Mouse (Mus musculus): ENCODE measurements around the gene 2310002L09Rik. TPM values are rescaled to one million over a fixed set of nuclear protein-coding genes. Genes with fewer than 3 reads are reported as not detected.
"Not testable (repeated sequence)": the region's sequence is repeated elsewhere in the genome, so short reads cannot be mapped to it uniquely, and the experiment has no call there.

The 2310002L09Rik gene
- not detected in 2 replicates for polyA plus RNA-seq (2015; fragmentation: Nextera tagmentation; extraction: Ambion mirVana)

GRCm38 (mm10) chr4:73950375-73950896 is at the start of gene 2310002L09Rik:
Gene 2310002L09Rik, minus strand, starts transcription at chr4:73950846.
- no peak within 1 kb of the TSS for H3K4me3 ChIP-seq
- H3K36me3 ChIP-seq (ENCODE audit: poor library complexity, severe bottlenecking), result no peaks in the 10 kb centered on the region
- no peak within 1 kb of the TSS for H3K27ac ChIP-seq
- no peaks in the 10 kb centered on the region for H3K9me3 ChIP-seq (replicated peaks)
- no peaks in the 10 kb centered on the region for H3K4me1 ChIP-seq
- no peak within 1 kb of the TSS for H3K4me2 ChIP-seq
- ATAC-seq, result no peak
- H3K9ac ChIP-seq, result no peak within 1 kb of the TSS
- 86% methylated on average over 8 of the region's 8 CpGs for WGBS
- no peaks in the 10 kb centered on the region for H3K27me3 ChIP-seq

- WGBS, result 85% methylated on average over 3 of the region's 3 CpGs
- no peak; the same call in 1 of the 2 replicates for ATAC-seq
These were observed 29.8 kb upstream of the 2310002L09Rik start for GRCm38 (mm10) chr4:73980454-73980853.

GRCm38 (mm10) chr4:73920660-73921059 is 30.0 kb downstream of the 2310002L09Rik start, which contains the start of gene Gm11756:
Gene Gm11756, minus strand, starts transcription at chr4:73920760.
- not testable (repeated sequence) for H3K27ac ChIP-seq; H3K4me3 ChIP-seq; H3K27me3 ChIP-seq; H3K4me2 ChIP-seq; ATAC-seq; H3K4me1 ChIP-seq; H3K36me3 ChIP-seq (ENCODE audit: poor library complexity, severe bottlenecking); H3K9ac ChIP-seq; H3K9me3 ChIP-seq (replicated peaks)
- 78% methylated on average over 6 of the region's 6 CpGs for WGBS

More at GRCm38 (mm10) chr4:73980454-73980853, 29.8 kb upstream of the 2310002L09Rik start:
- no peaks in the 10 kb centered on the region for H3K27me3 ChIP-seq
- no peaks in the 10 kb centered on the region for H3K9me3 ChIP-seq (replicated peaks)
- no peak overlapping the region for H3K4me3 ChIP-seq
- no peak overlapping the region for H3K4me2 ChIP-seq
- no peak overlapping the region for H3K27ac ChIP-seq
- no peaks in the 10 kb centered on the region for H3K36me3 ChIP-seq (ENCODE audit: poor library complexity, severe bottlenecking)
- H3K9ac ChIP-seq, result no peak overlapping the region
- H3K4me1 ChIP-seq, result no peaks in the 10 kb centered on the region

- H3K9ac ChIP-seq; H3K36me3 ChIP-seq (ENCODE audit: poor library complexity, severe bottlenecking); H3K27me3 ChIP-seq; H3K9me3 ChIP-seq (replicated peaks); ATAC-seq; H3K4me3 ChIP-seq; H3K27ac ChIP-seq; H3K4me1 ChIP-seq; H3K4me2 ChIP-seq: not testable (repeated sequence)
- no CpG with 5 or more reads among the region's 4 CpGs for WGBS
These were observed 44.8 kb downstream of the 2310002L09Rik start, which contains the start of gene Gm13871 for GRCm38 (mm10) chr4:73905853-73906252. Gene Gm13871, minus strand, starts transcription at chr4:73905953.

- no CpG with 5 or more reads among the region's 4 CpGs for WGBS
- H3K36me3 ChIP-seq (ENCODE audit: poor library complexity, severe bottlenecking); ATAC-seq: not testable (repeated sequence)
These were observed 59.6 kb downstream of the 2310002L09Rik start, which contains the start of gene Gm11757 for GRCm38 (mm10) chr4:73891012-73891411. Gene Gm11757, minus strand, starts transcription at chr4:73891112.

More at GRCm38 (mm10) chr4:73891012-73891411, 59.6 kb downstream of the 2310002L09Rik start, which contains the start of gene Gm11757:
- H3K9ac ChIP-seq; H3K27me3 ChIP-seq; H3K4me1 ChIP-seq; H3K4me3 ChIP-seq; H3K27ac ChIP-seq; H3K4me2 ChIP-seq; H3K9me3 ChIP-seq (replicated peaks): not testable (repeated sequence)

Other genes starting within 250 kb of the 2310002L09Rik start
- gene Rasef, start 159.9 kb downstream of the 2310002L09Rik start, polyA plus RNA-seq (2015; fragmentation: Nextera tagmentation; extraction: Ambion mirVana), result 0.06 and 0.08 TPM in 2 replicates
- gene Gm11758, start 74.6 kb downstream of the 2310002L09Rik start, polyA plus RNA-seq (2015; fragmentation: Nextera tagmentation; extraction: Ambion mirVana), result not detected in 2 replicates
- not detected in 2 replicates for gene Gm11757, start 59.7 kb downstream of the 2310002L09Rik start, polyA plus RNA-seq (2015; fragmentation: Nextera tagmentation; extraction: Ambion mirVana)
- gene Gm13871, start 44.9 kb downstream of the 2310002L09Rik start, polyA plus RNA-seq (2015; fragmentation: Nextera tagmentation; extraction: Ambion mirVana), result not detected in 2 replicates
- gene Gm11756, start 30.1 kb downstream of the 2310002L09Rik start, polyA plus RNA-seq (2015; fragmentation: Nextera tagmentation; extraction: Ambion mirVana), result not detected in 2 replicates
- 7.3 and 11.7 TPM in 2 replicates for gene Frmd3, start 62.6 kb upstream of the 2310002L09Rik start, polyA plus RNA-seq (2015; fragmentation: Nextera tagmentation; extraction: Ambion mirVana)

Data from forebrain, embryonic 13.5 days (tissue).